Mouse (Mus musculus) G1E (cell line): ENCODE results near the gene Neb. TPM values are rescaled to one million over a fixed set of nuclear protein-coding genes. Genes with fewer than 3 reads are reported as not detected.

Experiments
- ATAC-seq: 2 replicates; pipeline ENCODE4 v1.8.0; 2016; ENCODE audit warnings: mild to moderate bottlenecking; ENCODE audit not compliant: insufficient number of reproducible peaks, poor library complexity, low FRiP score, severe bottlenecking; ENCODE audit errors: extremely low read depth
- DNase-seq: peaks from one replicate; pipeline ENCODE4 v3.0.0; 2012; ENCODE audit warnings: low spot score
- H3K27me3 ChIP-seq: 2 replicates; pipeline ENCODE4 v1.6.1; 2012; ENCODE audit warnings: mild to moderate bottlenecking, low read length, inconsistent platforms; ENCODE audit not compliant: insufficient read depth
- H3K36me3 ChIP-seq: replicated peaks from 2 replicates; pipeline ENCODE3; 2012; ENCODE audit warnings: mild to moderate bottlenecking, inconsistent platforms
- H3K4me1 ChIP-seq: 2 replicates; pipeline ENCODE4 v1.6.1; 2012; ENCODE audit warnings: low read depth, low read length, inconsistent platforms, mixed read lengths; ENCODE audit not compliant: insufficient read depth
- H3K4me3 ChIP-seq: 2 replicates; pipeline ENCODE4 v1.5.1; 2012; ENCODE audit warnings: low read depth, mild to moderate bottlenecking, inconsistent platforms, low read length, moderate library complexity, mixed read lengths
- H3K9me3 ChIP-seq: replicated peaks from 2 replicates; pipeline ENCODE4 v1.6.1; 2012; ENCODE audit warnings: inconsistent platforms
- CTCF ChIP-seq: IDR thresholded peaks from 2 replicates; pipeline ENCODE4 v1.5.1; 2012; ENCODE audit warnings: low read depth, low read length, inconsistent platforms, mixed read lengths
- GATA1 ChIP-seq: IDR thresholded peaks from 2 replicates; pipeline ENCODE4 v1.6.1; 2012; ENCODE audit warnings: borderline replicate concordance, low read length, inconsistent platforms, mixed read lengths
- GATA2 ChIP-seq: IDR thresholded peaks from 2 replicates; pipeline ENCODE4 v1.6.1; 2012; ENCODE audit warnings: low read depth, low read length, inconsistent platforms, borderline replicate concordance
- POLR2AphosphoS5 ChIP-seq: IDR thresholded peaks from 2 replicates; pipeline ENCODE4 v1.6.1; 2012; ENCODE audit warnings: low read depth, low read length, inconsistent platforms; ENCODE audit not compliant: insufficient replicate concordance
- TAL1 ChIP-seq: conservative IDR thresholded peaks from 2 replicates; pipeline ENCODE4 v1.6.1; 2012; ENCODE audit warnings: low read depth, low read length, inconsistent platforms, mixed read lengths
- polyA plus RNA-seq: library from polyadenylated mRNA; stranded (reverse); fragments of >175 nt; gene quantifications from 2 replicates; pipeline ENCODE4 v1.2.3, GENCODE M21; 2012
- total RNA-seq, 2 experiments: library from RNA; stranded (forward) in 1 of 2; stranded (reverse) in 1 of 2; fragments of 200-1000 nt in 1 of 2; fragments of >200 nt in 1 of 2; fragmentation: Nextera tagmentation in 1 of 2; gene quantifications; 2 replicates each; pipeline ENCODE4 v1.2.3; 2014 to 2017

The Neb gene
- total and polyA plus RNA-seq, 3 experiments = 0.05 to 1.2 (median 0.75) TPM

DNA sequence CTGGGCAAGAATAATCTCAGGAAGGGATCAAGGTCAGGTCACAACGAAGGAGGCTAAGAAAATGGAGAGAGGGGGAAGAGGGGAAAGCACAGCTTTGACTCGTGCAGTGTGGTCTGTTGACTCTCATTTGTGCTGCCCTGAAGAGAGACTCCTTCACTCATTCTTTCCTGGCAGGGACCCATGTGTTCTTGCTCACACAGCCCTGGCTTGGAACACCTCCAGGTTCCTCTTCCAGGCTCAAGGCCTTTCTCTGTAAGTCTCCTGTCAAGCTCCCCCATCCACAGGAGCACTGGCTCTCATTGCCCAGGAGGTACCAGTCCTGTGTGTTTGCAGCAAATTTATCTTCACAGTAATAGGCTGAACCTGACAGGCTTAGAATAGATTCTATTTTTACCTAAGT lies 7.2 kb downstream of the Neb start:
- DNase-seq = no peak
- Histone ChIP-seq H3K27me3 (peaks cover 18% of the 10 kb centered on the region), H3K4me1 (0 out of 2 replicates have a peak, but pooled peaks cover 2% of the 10 kb centered on the region), H3K36me3 (no peaks in the 10 kb centered on the region), H3K4me3 (no peak overlapping the region), H3K9me3 (no peaks in the 10 kb centered on the region)
- no peak for TF ChIP-seq CTCF
- TF ChIP-seq GATA1 = no peak
- no peak for TF ChIP-seq TAL1
- TF ChIP-seq POLR2AphosphoS5 = no peak
- TF ChIP-seq GATA2 = no peak
- no peak for ATAC-seq

- Histone ChIP-seq H3K27me3 (peaks cover 18% of the 10 kb centered on the region), H3K4me3 (no peak overlapping the region), H3K4me1 (0 out of 2 replicates have a peak, but pooled peaks cover 2% of the 10 kb centered on the region), H3K9me3 (no peaks in the 10 kb centered on the region), H3K36me3 (no peaks in the 10 kb centered on the region)
- DNase-seq (no peak), ATAC-seq (no peak)
- TF ChIP-seq POLR2AphosphoS5 (no peak), TAL1 (no peak), GATA2 (no peak), GATA1 (no peak), CTCF (no peak)
Measured at GRCm38 (mm10) chr2:52369622-52370021, 8.7 kb downstream of the Neb start.

GRCm38 (mm10) chr2:52367665-52368064 lies 10.6 kb downstream of the Neb start:
- Histone ChIP-seq H3K36me3 (no peaks in the 10 kb centered on the region), H3K9me3 (no peaks in the 10 kb centered on the region), H3K27me3 (peaks cover 18% of the 10 kb centered on the region), H3K4me1 (0 out of 2 replicates have a peak, but pooled peaks cover 1% of the 10 kb centered on the region), H3K4me3 (no peak overlapping the region)
- TF ChIP-seq GATA2 (no peak), TAL1 (no peak), CTCF (no peak), GATA1 (no peak), POLR2AphosphoS5 (no peak)
- no peak for DNase-seq
- no peak for ATAC-seq

DNA sequence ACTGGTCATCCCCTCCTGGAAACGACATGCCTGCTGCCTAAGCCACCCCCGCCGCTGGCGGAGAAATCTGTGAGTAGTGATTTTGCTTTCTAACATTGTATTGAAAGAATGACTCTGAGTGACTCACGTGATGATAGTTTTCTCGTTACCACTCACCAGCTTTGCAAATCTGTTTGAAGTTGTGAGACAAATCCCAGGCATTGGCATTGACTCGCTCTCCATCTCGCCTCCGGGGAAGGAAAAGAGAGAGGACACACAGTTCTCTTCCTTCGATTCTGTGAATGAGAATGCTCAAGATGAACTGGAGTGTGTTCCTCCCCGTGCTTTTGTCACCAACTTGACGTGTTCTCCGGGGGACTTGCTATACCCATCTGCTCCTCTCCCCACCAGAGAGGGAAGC lies 11.0 kb downstream of the Neb start:
- TF ChIP-seq GATA1 (no peak), POLR2AphosphoS5 (no peak), GATA2 (no peak), TAL1 (no peak)
- no peaks in the 10 kb centered on the region for H3K9me3 ChIP-seq
- H3K4me3 ChIP-seq = no peak overlapping the region
- peaks cover 18% of the 10 kb centered on the region for H3K27me3 ChIP-seq
- no peaks in the 10 kb centered on the region for H3K36me3 ChIP-seq
- DNase-seq (no peak), ATAC-seq (no peak)
- H3K4me1 ChIP-seq = no peaks in the 10 kb centered on the region

GRCm38 (mm10) chr2:52361086-52361485 lies 17.2 kb downstream of the Neb start:
- no peak for ATAC-seq
- peaks cover 3% of the 10 kb centered on the region; the same call in 1 of the 2 replicates for H3K27me3 ChIP-seq

GRCm38 (mm10) chr2:52359722-52360121 lies 18.6 kb downstream of the Neb start:
- no peak overlapping the region for H3K4me3 ChIP-seq
- H3K36me3 ChIP-seq = no peaks in the 10 kb centered on the region
- no peaks in the 10 kb centered on the region for H3K9me3 ChIP-seq
- no peak for DNase-seq
- peaks cover 3% of the 10 kb centered on the region; the same call in 1 of the 2 replicates for H3K27me3 ChIP-seq
- H3K4me1 ChIP-seq = peaks cover 4% of the 10 kb centered on the region; the same call in 1 of the 2 replicates
- ATAC-seq = no peak
- TF ChIP-seq GATA1 (no peak), GATA2 (no peak), POLR2AphosphoS5 (no peak), TAL1 (no peak), CTCF (no peak)

More at GRCm38 (mm10) chr2:52361086-52361485, 17.2 kb downstream of the Neb start:
- no peaks in the 10 kb centered on the region for H3K36me3 ChIP-seq
- no peak for DNase-seq
- H3K9me3 ChIP-seq = no peaks in the 10 kb centered on the region
- H3K4me1 ChIP-seq = peaks cover 2% of the 10 kb centered on the region; the same call in 1 of the 2 replicates
- TF ChIP-seq POLR2AphosphoS5 (no peak), GATA1 (no peak), CTCF (no peak), TAL1 (no peak), GATA2 (no peak)
- H3K4me3 ChIP-seq = no peak overlapping the region

DNA sequence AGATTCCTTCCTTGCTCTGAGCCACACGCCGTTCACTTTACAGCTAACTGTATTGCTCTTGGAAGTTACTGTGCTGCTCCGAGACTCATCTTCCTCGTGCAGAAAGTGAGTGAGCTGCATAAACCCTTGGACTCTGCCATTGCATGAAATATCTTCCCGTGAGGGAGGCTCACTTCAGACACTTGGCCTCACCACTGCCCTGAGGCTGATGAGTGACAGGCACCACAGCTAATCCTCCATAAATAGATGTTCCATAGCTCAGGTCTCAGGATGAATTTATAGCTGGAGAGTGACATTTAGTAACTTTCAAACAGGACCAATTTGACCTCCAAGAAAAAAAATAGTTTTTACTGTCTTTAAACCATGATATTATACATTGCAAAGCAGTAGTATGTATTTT lies 20.1 kb downstream of the Neb start:
- no peak for TF ChIP-seq TAL1
- no peak for TF ChIP-seq GATA1
- TF ChIP-seq POLR2AphosphoS5 = no peak
- TF ChIP-seq CTCF = no peak
- no peak for TF ChIP-seq GATA2
- ATAC-seq (no peak), DNase-seq (no peak)
- H3K9me3 ChIP-seq = no peaks in the 10 kb centered on the region
- peaks cover 4% of the 10 kb centered on the region; the same call in 1 of the 2 replicates for H3K4me1 ChIP-seq
- H3K27me3 ChIP-seq = peaks cover 6% of the 10 kb centered on the region; the same call in 1 of the 2 replicates
- H3K36me3 ChIP-seq = no peaks in the 10 kb centered on the region
- no peak overlapping the region for H3K4me3 ChIP-seq
